Mouse (Mus musculus): Measurements from ENCODE around the gene Sgk1.

The Sgk1 gene

DNA sequence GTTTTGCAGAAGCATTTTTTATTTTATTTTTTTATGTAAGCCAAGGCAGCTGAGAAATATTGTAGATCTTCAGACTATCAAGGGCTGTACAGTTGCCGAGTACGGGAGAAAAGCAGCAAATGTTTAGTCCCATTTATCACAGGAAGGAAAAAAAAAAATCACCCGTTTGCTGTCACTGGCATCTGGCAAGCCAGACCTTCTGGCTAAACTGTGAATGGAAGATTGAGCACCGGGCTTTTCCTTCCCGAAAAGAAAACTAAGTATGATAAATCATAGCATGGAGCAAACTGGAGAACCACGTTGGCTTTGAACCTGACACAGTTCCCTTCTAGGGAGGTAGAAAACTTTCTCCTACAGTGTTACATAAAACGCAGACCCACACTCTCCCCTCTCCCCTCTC lies 81.0 kb downstream of the Sgk1 start:
- in situ Hi-C loops (cut with MboI, MseI) = no loop called here

DNA sequence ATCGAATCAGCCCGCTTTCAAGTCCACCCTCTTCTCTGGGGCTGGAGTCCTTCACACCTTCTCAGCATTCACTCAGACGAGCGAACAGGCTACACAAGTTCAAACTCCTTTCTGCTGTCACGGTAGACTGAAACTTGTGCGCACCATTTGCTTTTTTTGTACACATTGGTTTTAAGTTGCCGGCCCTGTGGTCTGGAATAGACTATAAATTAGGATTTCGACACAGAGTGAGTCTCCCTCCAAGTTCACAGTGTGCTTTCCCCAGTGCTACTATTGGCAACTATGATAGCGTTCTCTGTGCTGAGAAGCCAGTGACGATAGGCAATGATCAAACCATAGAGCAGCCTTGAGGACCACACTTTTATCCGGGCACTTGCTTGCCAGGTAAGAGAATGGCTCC lies 91.7 kb downstream of the Sgk1 start:
- in situ Hi-C loops (cut with MboI, MseI) = no loop called here

GRCm38 (mm10) chr10:21974801-21975200 lies 92.8 kb downstream of the Sgk1 start:
- in situ Hi-C loops (cut with MboI, MseI) = no loop called here

- in situ Hi-C loops (cut with MboI, MseI) = no loop called here
Measured at GRCm38 (mm10) chr10:21975384-21975783, 93.4 kb downstream of the Sgk1 start.

DNA sequence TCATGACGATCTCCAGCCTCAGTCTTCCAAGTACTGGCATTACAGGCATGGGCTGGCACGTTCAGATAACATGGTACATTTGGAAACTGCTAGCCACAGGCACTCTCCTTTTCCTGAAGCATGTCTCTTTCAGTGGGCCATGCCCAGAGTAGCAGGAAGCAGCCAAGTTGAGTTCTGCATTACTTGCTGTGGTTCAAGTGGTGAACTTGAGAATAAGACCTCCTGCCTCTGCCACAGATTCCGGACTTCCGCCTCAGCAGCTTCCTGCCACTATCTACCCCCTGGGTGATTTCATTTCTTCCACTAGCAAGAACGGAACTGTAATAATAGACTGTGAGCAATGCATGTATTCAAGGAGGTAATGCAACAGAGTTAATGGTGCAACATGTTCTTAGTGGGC lies 94.3 kb downstream of the Sgk1 start:
- in situ Hi-C loops (cut with MboI, MseI) = no loop called here

GRCm38 (mm10) chr10:21978421-21978820 lies 96.4 kb downstream of the Sgk1 start:
- in situ Hi-C loops (cut with MboI, MseI) = no loop called here

GRCm38 (mm10) chr10:21979286-21979965 lies 97.4 kb downstream of the Sgk1 start:
- in situ Hi-C loops (cut with MboI, MseI) = no loop called here

GRCm38 (mm10) chr10:21980780-21981435 lies 98.9 kb downstream of the Sgk1 start:
- in situ Hi-C loops (cut with MboI, MseI) = no loop called here

- in situ Hi-C loops (cut with MboI, MseI) = no loop called here
Measured at GRCm38 (mm10) chr10:21982303-21982702, 100.3 kb downstream of the Sgk1 start.

DNA sequence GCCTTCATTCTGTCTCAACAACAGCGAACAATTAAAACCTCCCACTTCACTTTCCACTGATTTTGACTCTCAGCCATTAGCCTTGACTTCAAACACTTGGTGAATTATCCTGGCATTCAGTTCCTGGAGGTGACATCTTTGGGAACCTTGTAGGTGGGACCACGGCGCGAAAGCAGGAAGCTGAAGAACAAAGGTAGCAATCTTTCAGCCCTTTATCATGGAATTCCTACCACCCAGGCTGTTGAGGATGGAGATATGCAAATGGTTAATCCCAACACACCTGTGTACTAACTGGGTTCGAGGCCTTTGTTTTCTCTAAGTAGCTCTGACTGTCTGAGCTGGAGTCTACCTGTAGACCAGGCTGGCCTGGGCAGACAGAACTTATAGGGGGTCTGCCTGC lies 106.5 kb downstream of the Sgk1 start:
- in situ Hi-C loops (cut with MboI, MseI) = no loop called here

DNA sequence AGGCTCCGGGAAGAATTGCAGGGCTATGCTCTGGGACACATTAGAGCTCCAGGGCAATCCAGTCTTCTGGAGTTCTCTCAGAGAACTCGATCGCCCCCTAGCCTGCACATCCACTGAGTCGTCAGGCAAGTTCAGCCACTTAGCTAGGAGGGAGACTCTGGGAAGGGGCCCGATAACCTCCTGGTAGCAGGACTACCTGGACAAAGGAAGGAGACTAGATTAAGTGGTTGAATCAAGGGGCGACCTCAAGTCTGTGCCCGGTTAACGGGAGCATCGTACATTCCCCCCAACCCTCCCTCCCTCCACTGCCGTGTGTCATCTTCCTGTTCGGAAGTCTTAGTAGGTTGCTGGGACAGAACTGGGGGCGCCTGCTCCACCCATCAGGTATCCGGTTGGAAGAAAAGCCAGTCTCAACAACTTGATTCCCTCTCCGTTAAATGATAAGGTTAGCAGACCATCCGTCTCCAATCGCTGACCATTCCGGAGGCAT lies 109.4 kb downstream of the Sgk1 start:
- in situ Hi-C loops (cut with MboI, MseI) = no loop called here

GRCm38 (mm10) chr10:21991986-21992833 lies 110.2 kb downstream of the Sgk1 start:
- in situ Hi-C loops (cut with MboI, MseI) = no loop called here

GRCm38 (mm10) chr10:21992834-21993514 lies 111.0 kb downstream of the Sgk1 start:
- in situ Hi-C loops (cut with MboI, MseI) = no loop called here

DNA sequence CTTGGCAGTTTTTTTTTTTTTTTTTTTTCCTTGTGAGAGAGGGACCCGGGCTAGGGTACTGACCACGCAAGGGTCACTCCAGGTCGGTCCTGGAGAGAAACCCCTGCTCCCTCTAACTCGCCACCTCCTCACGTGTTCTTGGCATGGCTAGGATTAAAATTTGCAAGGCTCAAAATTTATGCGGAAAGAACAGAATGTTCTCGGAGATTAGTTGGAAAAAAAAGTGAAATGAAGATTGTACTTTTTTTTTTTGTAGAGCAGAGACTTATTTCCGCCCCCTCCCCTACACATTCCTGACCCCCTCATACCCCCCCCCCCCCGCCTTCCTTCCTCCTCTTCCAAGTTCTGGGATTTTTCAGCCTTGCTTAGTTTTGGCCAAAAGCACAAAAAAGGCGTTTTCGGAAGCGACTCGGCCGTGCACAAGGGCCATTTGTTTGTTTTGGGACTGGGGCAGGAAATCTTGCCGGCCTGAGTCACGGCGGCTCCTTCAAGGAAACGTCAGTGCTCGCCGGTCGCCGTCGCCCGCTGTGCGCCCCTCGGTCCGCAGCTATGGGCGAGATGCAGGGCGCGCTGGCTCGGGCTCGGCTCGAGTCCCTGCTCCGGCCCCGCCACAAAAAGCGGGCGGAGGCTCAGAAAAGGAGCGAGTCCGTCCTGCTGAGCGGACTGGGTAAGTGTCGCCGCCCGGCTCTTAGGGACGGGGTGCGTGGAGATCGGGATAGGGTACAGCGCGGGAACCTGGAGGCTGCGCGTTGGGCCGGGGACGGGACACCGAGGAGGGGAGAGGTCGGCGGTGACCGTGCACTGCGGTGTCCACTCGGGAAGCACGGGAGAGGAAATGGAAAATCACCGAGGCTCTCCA lies 111.8 kb downstream of the Sgk1 start:
- in situ Hi-C loops (cut with MboI, MseI) = no loop called here

DNA sequence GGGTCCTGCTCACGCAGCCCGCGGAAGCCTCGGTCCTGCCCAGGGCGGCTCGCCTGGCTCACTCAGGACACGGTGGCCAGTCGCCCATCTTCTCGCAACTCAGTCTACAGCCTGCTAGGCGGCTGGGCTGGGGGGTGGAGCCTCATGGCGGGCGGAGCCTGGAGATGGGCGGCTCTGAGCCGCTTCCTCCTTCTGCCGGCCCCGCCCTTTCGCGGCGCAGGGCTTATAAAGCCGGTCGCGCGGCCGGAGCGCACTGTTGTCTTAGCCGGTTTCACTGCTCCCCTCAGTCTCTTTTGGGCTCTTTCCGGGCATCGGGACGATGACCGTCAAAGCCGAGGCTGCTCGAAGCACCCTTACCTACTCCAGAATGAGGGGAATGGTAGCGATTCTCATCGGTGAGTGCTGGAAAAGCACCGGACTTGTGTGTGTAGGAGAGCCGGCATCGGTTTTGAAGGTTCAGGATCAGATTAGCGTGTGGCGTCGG lies 112.5 kb downstream of the Sgk1 start:
- in situ Hi-C loops (cut with MboI, MseI) = no loop called here

DNA sequence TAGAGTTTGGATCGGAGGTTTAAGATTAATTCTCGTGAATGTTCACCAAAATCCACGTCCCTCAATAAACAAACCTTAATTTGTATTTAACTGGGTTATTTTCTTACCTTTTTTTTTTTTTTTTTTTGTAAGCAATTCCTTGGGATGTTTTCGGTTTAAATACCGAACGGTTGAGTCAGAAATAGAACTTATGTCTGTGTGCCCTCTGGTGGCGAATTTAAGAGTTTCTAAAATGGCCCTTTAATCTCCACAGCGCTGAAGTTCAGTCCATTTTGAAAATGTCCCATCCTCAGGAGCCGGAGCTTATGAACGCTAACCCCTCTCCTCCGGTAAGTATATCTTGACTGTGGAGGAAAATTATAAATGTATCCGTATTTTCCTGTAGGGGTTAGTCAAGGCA lies 113.2 kb downstream of the Sgk1 start:
- in situ Hi-C loops (cut with MboI, MseI) = no loop called here

- in situ Hi-C loops (cut with MboI, MseI) = no loop called here
Measured at GRCm38 (mm10) chr10:21995661-21996308, 113.8 kb downstream of the Sgk1 start.

GRCm38 (mm10) chr10:21996660-21997447 lies 114.9 kb downstream of the Sgk1 start:
- in situ Hi-C loops (cut with MboI, MseI) = no loop called here

- in situ Hi-C loops (cut with MboI, MseI) = no loop called here
Measured at GRCm38 (mm10) chr10:21997550-21998204, 115.7 kb downstream of the Sgk1 start.
